Comparison of ENCODE assay signal across 21 mouse cellular contexts in the genomic region with DNA sequence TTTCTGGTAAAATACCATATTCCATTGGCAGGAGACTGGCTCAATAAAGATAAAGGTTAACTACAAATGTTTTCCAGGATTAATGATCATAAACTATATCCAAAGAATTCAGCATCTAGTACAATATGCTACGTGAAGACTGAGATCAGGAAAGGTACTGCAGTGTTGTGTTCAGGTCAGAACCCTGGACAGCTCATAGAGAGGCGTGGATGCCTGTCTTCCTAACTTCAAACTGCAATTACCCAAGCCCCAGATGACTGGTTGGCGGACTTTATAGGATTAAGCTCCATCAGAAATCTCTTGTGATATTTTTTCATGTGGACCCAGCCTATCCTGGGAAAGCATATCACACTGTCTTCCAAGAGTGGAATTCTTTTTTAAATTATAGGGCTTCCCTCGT. TPM values are rescaled to one million over a fixed set of nuclear protein-coding genes. Genes with fewer than 3 reads are reported as not detected.
A peak's percentile ranks its signal among the peaks of the same experiment; 100 is the strongest.
DNase-seq lines count a peak whose midpoint lies in the region; ATAC-seq and TF ChIP-seq lines count a peak whose summit lies in the region.
"Had no signal": no experiment of that assay in that cellular context is flagged by ENCODE, and none has a peak within 500 bp of the region (broad histone marks: within the 10 kb centered on the region; RNA-seq: fewer than 3 reads in every experiment).

No protein-coding gene starts in this region.

- no peaks in the 10 kb centered on the region for H3K27me3 ChIP-seq in MEL (ENCODE audit: control insufficient read depth in 1 of 2, insufficient read depth in 2 of 2, low read length in 2 of 2)
- H3K27me3 ChIP-seq in embryonic facial prominence, embryonic 14.5 days (replicated peaks; ENCODE audit: control insufficient read depth, insufficient read depth, low read length), result no peaks in the 10 kb centered on the region
- H3K27me3 ChIP-seq in midbrain, embryonic 15.5 days (replicated peaks), result no peaks in the 10 kb centered on the region
- H3K27me3 ChIP-seq: forebrain, embryonic 13.5 days; limb, embryonic 15.5 days; neural tube, embryonic 15.5 days; stomach, embryonic 15.5 days had no signal

- no peak overlapping the region for H3K27ac ChIP-seq in MEL (ENCODE audit: control insufficient read depth, low read depth, low read length)
- H3K27ac ChIP-seq in embryonic facial prominence, embryonic 14.5 days (replicated peaks; ENCODE audit: low read depth, low read length), result no peak overlapping the region
- no peak overlapping the region for H3K27ac ChIP-seq in midbrain, embryonic 15.5 days
- H3K27ac ChIP-seq: forebrain, embryonic 13.5 days; heart, embryonic 13.5 days; hindbrain, embryonic 10.5 days; limb, embryonic 15.5 days; neural tube, embryonic 15.5 days; stomach, embryonic 15.5 days had no signal

- no peak overlapping the region for H3K4me2 ChIP-seq in embryonic facial prominence, embryonic 14.5 days (ENCODE audit: low read depth, low read length)
- H3K4me2 ChIP-seq in midbrain, embryonic 15.5 days, result no peak overlapping the region
- H3K4me2 ChIP-seq: forebrain, embryonic 13.5 days; heart, embryonic 13.5 days; limb, embryonic 15.5 days; neural tube, embryonic 15.5 days; stomach, embryonic 15.5 days had no signal

- no peaks in the 10 kb centered on the region for H3K4me1 ChIP-seq in MEL (ENCODE audit: control insufficient read depth in 1 of 2, insufficient read depth in 2 of 2, low read length in 2 of 2)
- H3K4me1 ChIP-seq in embryonic facial prominence, embryonic 14.5 days (ENCODE audit: control insufficient read depth, insufficient read depth, low read length), result no peaks in the 10 kb centered on the region
- H3K4me1 ChIP-seq in midbrain, embryonic 15.5 days, result no peaks in the 10 kb centered on the region
- H3K4me1 ChIP-seq: forebrain, embryonic 13.5 days; heart, embryonic 13.5 days; hindbrain, embryonic 10.5 days; limb, embryonic 15.5 days; neural tube, embryonic 15.5 days; stomach, embryonic 15.5 days had no signal

- TF ChIP-seq RAD21 in MEL (IDR thresholded peaks at IDR 0.05; ENCODE audit: low read depth, low read length), result no peak

- no peak for ATAC-seq in embryonic facial prominence, embryonic 14.5 days (ENCODE audit: low read depth)
- ATAC-seq in midbrain, embryonic 15.5 days (replicated peaks), result no peak
- ATAC-seq: forebrain, embryonic 13.5 days; intestine, embryonic 16.5 days; liver, postnatal 0 days had no signal

- no peak overlapping the region for H3K4me3 ChIP-seq in MEL (ENCODE audit: control insufficient read depth in 1 of 2, insufficient read depth in 1 of 2, low read depth in 2 of 2, low read length in 2 of 2)
- no peak overlapping the region for H3K4me3 ChIP-seq in embryonic facial prominence, embryonic 14.5 days (ENCODE audit: low read depth, low read length)
- H3K4me3 ChIP-seq in midbrain, embryonic 15.5 days, result no peak overlapping the region
- H3K4me3 ChIP-seq: forebrain, embryonic 13.5 days; heart, embryonic 13.5 days; hindbrain, embryonic 10.5 days; limb, embryonic 15.5 days; neural tube, embryonic 15.5 days; stomach, embryonic 15.5 days had no signal

- WGBS in embryonic facial prominence, embryonic 14.5 days, result 43% methylated on average over 4 of the region's 4 CpGs
- 52% methylated on average over 4 of the region's 4 CpGs for WGBS in midbrain, embryonic 15.5 days

- no peak for TF ChIP-seq EP300 in MEL (IDR thresholded peaks at IDR 0.05; ENCODE audit: low read depth in 1 of 2, low read length in 2 of 2)

- DNase-seq in adrenal gland, postnatal 10 days, result peak; percentile 45
- DNase-seq in adrenal gland, adult 8-10 months, result no peak
- peak; percentile 59 to 61 for DNase-seq in kidney, postnatal 4 days
- DNase-seq in kidney, adult 18-20 months, result no peak
- peak; percentile 40 for DNase-seq in MEL (ENCODE audit: low read depth, low spot score)
- DNase-seq in embryonic facial prominence, embryonic 14.5 days (ENCODE audit: low spot score), result peak; percentile 68
- DNase-seq in cerebellum, postnatal 36 days, result no peak
- DNase-seq: cerebellum, postnatal 14 days; layer of hippocampus, postnatal 36 days; liver, postnatal 0 days; right cerebral cortex, adult 18-20 months; spleen, adult 18-20 months had no signal

- TF ChIP-seq CTCF in MEL (IDR thresholded peaks at IDR 0.05 in 2 of 3, conservative IDR thresholded peaks at IDR 0.05 in 1 of 3; ENCODE audit: control insufficient read depth in 1 of 3, insufficient read depth in 1 of 3, low read depth in 2 of 3, low read length in 3 of 3, poor library complexity in 1 of 3, severe bottlenecking in 1 of 3), result no peak

- no peak overlapping the region for H3K9ac ChIP-seq in MEL (ENCODE audit: control insufficient read depth, low read depth, low read length, poor library complexity, severe bottlenecking)
- H3K9ac ChIP-seq in embryonic facial prominence, embryonic 14.5 days (ENCODE audit: low read depth, low read length), result no peak overlapping the region
- no peak overlapping the region for H3K9ac ChIP-seq in midbrain, embryonic 15.5 days
- H3K9ac ChIP-seq: forebrain, embryonic 13.5 days; heart, embryonic 13.5 days; limb, embryonic 15.5 days; liver, postnatal 0 days; neural tube, embryonic 15.5 days; stomach, embryonic 15.5 days had no signal

- no peak for TF ChIP-seq POLR2A in MEL (IDR thresholded peaks at IDR 0.05; ENCODE audit: control insufficient read depth in 1 of 2, insufficient read depth in 1 of 2, low read depth in 1 of 2, low read length in 2 of 2, poor library complexity in 1 of 2)

- no peaks in the 10 kb centered on the region for H3K79me2 ChIP-seq in MEL (ENCODE audit: control insufficient read depth, insufficient read depth, low read length, poor library complexity)

- no peaks in the 10 kb centered on the region for H3K36me3 ChIP-seq in MEL (ENCODE audit: control insufficient read depth in 1 of 2, insufficient read depth in 2 of 2, low read length in 2 of 2)
- H3K36me3 ChIP-seq in embryonic facial prominence, embryonic 14.5 days (ENCODE audit: control insufficient read depth, insufficient read depth, low read length), result no peaks in the 10 kb centered on the region
- H3K36me3 ChIP-seq in midbrain, embryonic 15.5 days (replicated peaks), result no peaks in the 10 kb centered on the region
- H3K36me3 ChIP-seq: heart, embryonic 13.5 days; hindbrain, embryonic 10.5 days; limb, embryonic 15.5 days; neural tube, embryonic 15.5 days; stomach, embryonic 15.5 days had no signal

- no peaks in the 10 kb centered on the region for H3K9me3 ChIP-seq in MEL (replicated peaks; ENCODE audit: insufficient read depth, low read length)
- no peaks in the 10 kb centered on the region for H3K9me3 ChIP-seq in embryonic facial prominence, embryonic 14.5 days (ENCODE audit: control insufficient read depth, low read length)
- H3K9me3 ChIP-seq in midbrain, embryonic 15.5 days, result no peaks in the 10 kb centered on the region
- H3K9me3 ChIP-seq: forebrain, embryonic 13.5 days; heart, embryonic 13.5 days; hindbrain, embryonic 10.5 days; limb, embryonic 15.5 days; neural tube, embryonic 15.5 days; stomach, embryonic 15.5 days had no signal

TF ChIP-seq in MEL, 35 proteins besides CTCF, POLR2A, EP300 and RAD21:
- TF ChIP-seq MYC (IDR thresholded peaks at IDR 0.05; ENCODE audit: low read depth, low read length) (no peak), RCOR1 (IDR thresholded peaks at IDR 0.05; ENCODE audit: low read depth, low read length) (no peak), SMC3 (IDR thresholded peaks at IDR 0.05; ENCODE audit: low read depth, low read length) (no peak), POLR2AphosphoS5 (IDR thresholded peaks at IDR 0.05; ENCODE audit: borderline replicate concordance, low read depth, low read length) (no peak), ZNF384 (IDR thresholded peaks at IDR 0.05; ENCODE audit: low read depth, low read length) (no peak), HCFC1 (IDR thresholded peaks at IDR 0.05; ENCODE audit: low read depth, low read length) (no peak), TCF12 (IDR thresholded peaks at IDR 0.05; ENCODE audit: low read depth, low read length) (no peak), MAX (IDR thresholded peaks at IDR 0.05; ENCODE audit: low read length) (no peak), ZMIZ1 (IDR thresholded peaks at IDR 0.05; ENCODE audit: low read depth, low read length) (no peak), ZKSCAN1 (IDR thresholded peaks at IDR 0.05; ENCODE audit: low read depth, low read length) (no peak), ZC3H11A (IDR thresholded peaks at IDR 0.05; ENCODE audit: low read depth, low read length) (no peak), TAL1 (IDR thresholded peaks at IDR 0.05; ENCODE audit: low read length) (no peak), MEF2A (IDR thresholded peaks at IDR 0.05; ENCODE audit: extremely low read depth, insufficient replicate concordance, low read depth, low read length, poor library complexity, severe bottlenecking) (no peak), UBTF (IDR thresholded peaks at IDR 0.05; ENCODE audit: borderline replicate concordance, insufficient read depth, low read depth, low read length) (no peak), GABPA (IDR thresholded peaks at IDR 0.05; ENCODE audit: low read depth, low read length) (no peak), CHD1 (IDR thresholded peaks at IDR 0.05; ENCODE audit: low read depth, low read length) (no peak), SIN3A (IDR thresholded peaks at IDR 0.05; ENCODE audit: low read length) (no peak)
TF ChIP-seq in MEL: peak in this region for 0.

RNA-seq across cellular contexts. Expression of gene Rtn1, which starts 13.8 kb away (rescaled TPM):
- total RNA-seq in adrenal gland, postnatal 10 days (2021), result 10 to 100 TPM; 29.8 to 52.9 TPM
- total RNA-seq in adrenal gland, adult 8-10 months (2022), result 10 to 100 TPM; 29.4 to 51.8 (median 36.0) TPM
- total RNA-seq in MEL (2012; rRNA removed), result not detected in 2 replicates
- polyA plus RNA-seq in MEL (2012; ENCODE audit: insufficient read depth in 1 of 2, insufficient read length in 2 of 2, low read depth in 1 of 2, low replicate concordance in 2 of 2, missing spikeins in 1 of 2), result not detected
- 84.9 and 87.0 TPM in 2 replicates for polyA plus RNA-seq in embryonic facial prominence, embryonic 14.5 days (2014; fragmentation: Nextera tagmentation; extraction: Ambion mirVana)
- polyA plus RNA-seq in midbrain, embryonic 15.5 days (2015; fragmentation: Nextera tagmentation; extraction: Ambion mirVana), result 3,115 and 3,141 TPM in 2 replicates
- total RNA-seq: granulocyte monocyte progenitor cell, adult 5-6 weeks had no signal

RNA-seq across cellular contexts. Expression of gene Lrrc9, which starts 19.0 kb away (rescaled TPM):
- total RNA-seq in adrenal gland, postnatal 10 days (2021), result 1 to 10 TPM; 2.1 to 3.2 TPM
- 1 to 10 TPM; 1.5 to 3.3 (median 2.4) TPM for total RNA-seq in adrenal gland, adult 8-10 months (2022)
- not detected in 2 replicates for total RNA-seq in MEL (2012; rRNA removed)
- not detected for polyA plus RNA-seq in MEL (2012; ENCODE audit: insufficient read depth in 1 of 2, insufficient read length in 2 of 2, low read depth in 1 of 2, low replicate concordance in 2 of 2, missing spikeins in 1 of 2)
- 0.26 and 0.62 TPM in 2 replicates for polyA plus RNA-seq in embryonic facial prominence, embryonic 14.5 days (2014; fragmentation: Nextera tagmentation; extraction: Ambion mirVana)
- polyA plus RNA-seq in midbrain, embryonic 15.5 days (2015; fragmentation: Nextera tagmentation; extraction: Ambion mirVana), result 4.0 and 4.3 TPM in 2 replicates

Comparison
In these comparisons a context has a peak if more than half of its experiments do, and no peak if none do; other contexts are left out.
1. DNase-seq: peak in adrenal gland, postnatal 10 days (single experiment), kidney, postnatal 4 days (2 of 2), MEL (single experiment) and embryonic facial prominence, embryonic 14.5 days (single experiment); none in adrenal gland, adult 8-10 months (single experiment), kidney, adult 18-20 months (single experiment) and cerebellum, postnatal 36 days (0 of 2).
2. RNA of gene Rtn1, which starts 13.8 kb away (total RNA-seq): 29.8 to 52.9 TPM in adrenal gland, postnatal 10 days and 29.4 to 51.8 TPM in adrenal gland, adult 8-10 months; not detected in MEL; every median in the first group is over 10 times any median in the second.